Mouse (Mus musculus): ENCODE results near the gene Rem2. TPM values are rescaled to one million over a fixed set of nuclear protein-coding genes. Genes with fewer than 3 reads are reported as not detected.

Rem2 gene
- total and polyA plus RNA-seq, 3 experiments: 4.8 to 38.8 TPM; not detected in 1

GRCm38 (mm10) chr14:54482498-54482897 is 6.6 kb downstream of the Rem2 start:
- Histone ChIP-seq H3K9me3 (replicated peaks; ENCODE audit: insufficient read depth, low read length) (no peaks in the 10 kb centered on the region), H3K4me1 (ENCODE audit: control insufficient read depth in 1 of 2, insufficient read depth in 2 of 2, low read length in 2 of 2) (peaks cover 18 to 42% of the 10 kb centered on the region in 2 experiments), H3K27ac (ENCODE audit: control insufficient read depth, low read depth, low read length) (peak overlapping the region; percentile 38; the same call in 1 of the 2 replicates), H3K36me3 (ENCODE audit: control insufficient read depth in 1 of 2, insufficient read depth in 2 of 2, low read length in 2 of 2) (peaks cover 0 to 39% of the 10 kb centered on the region in 2 experiments; a peak in 2 of 4 replicates), H3K79me2 (ENCODE audit: control insufficient read depth, insufficient read depth, low read length, poor library complexity) (no peaks in the 10 kb centered on the region), H3K4me3 (ENCODE audit: control insufficient read depth in 1 of 2, insufficient read depth in 1 of 2, low read depth in 2 of 2, low read length in 2 of 2) (no peak overlapping the region), H3K9ac (ENCODE audit: control insufficient read depth, low read depth, low read length, poor library complexity, severe bottlenecking) (peak overlapping the region; percentile 51), H3K27me3 (ENCODE audit: control insufficient read depth in 1 of 2, insufficient read depth in 2 of 2, low read length in 2 of 2) (no peaks in the 10 kb centered on the region)
- DNase-seq (ENCODE audit: low read depth, low spot score): peak; percentile 92
- TF ChIP-seq HCFC1 (IDR thresholded peaks at IDR 0.05; ENCODE audit: low read depth, low read length): 0 out of 2 replicates have a peak, but pooled peaks have one; percentile 31
- peak; percentile 94 for TF ChIP-seq MAX (IDR thresholded peaks at IDR 0.05; ENCODE audit: low read length)
- no peak for TF ChIP-seq ZMIZ1 (IDR thresholded peaks at IDR 0.05; ENCODE audit: low read depth, low read length)
- peak in 1 of 2 experiments; percentile 56; a peak in 2 of 4 replicates for TF ChIP-seq POLR2A (IDR thresholded peaks at IDR 0.05; ENCODE audit: control insufficient read depth in 1 of 2, insufficient read depth in 1 of 2, low read depth in 1 of 2, low read length in 2 of 2, poor library complexity in 1 of 2)
- peak; percentile 72 to 92 (median 85) for TF ChIP-seq CTCF (IDR thresholded peaks at IDR 0.05 in 2 of 3, conservative IDR thresholded peaks at IDR 0.05 in 1 of 3; ENCODE audit: control insufficient read depth in 1 of 3, insufficient read depth in 1 of 3, low read depth in 2 of 3, low read length in 3 of 3, poor library complexity in 1 of 3, severe bottlenecking in 1 of 3)
- TF ChIP-seq GATA1 (IDR thresholded peaks at IDR 0.05; ENCODE audit: low read depth, low read length): no peak
- TF ChIP-seq BHLHE40 (IDR thresholded peaks at IDR 0.05; ENCODE audit: borderline replicate concordance, low read depth, low read length): no peak
- no peak for TF ChIP-seq TAL1 (IDR thresholded peaks at IDR 0.05; ENCODE audit: low read length)
- no peak; the same call in 1 of the 2 replicates for TF ChIP-seq RCOR1 (IDR thresholded peaks at IDR 0.05; ENCODE audit: low read depth, low read length)
- TF ChIP-seq ZKSCAN1 (IDR thresholded peaks at IDR 0.05; ENCODE audit: low read depth, low read length): no peak
- no peak for TF ChIP-seq CHD1 (IDR thresholded peaks at IDR 0.05; ENCODE audit: low read depth, low read length)
- peak; percentile 94 for TF ChIP-seq MXI1 (IDR thresholded peaks at IDR 0.05; ENCODE audit: low read depth, low read length)
- TF ChIP-seq MEF2A (IDR thresholded peaks at IDR 0.05; ENCODE audit: extremely low read depth, insufficient replicate concordance, low read depth, low read length, poor library complexity, severe bottlenecking): no peak
- TF ChIP-seq JUND (IDR thresholded peaks at IDR 0.05; ENCODE audit: low read depth, low read length): no peak
- TF ChIP-seq E2F4 (IDR thresholded peaks at IDR 0.05; ENCODE audit: borderline replicate concordance, low read depth, low read length): no peak
- no peak for TF ChIP-seq USF2 (IDR thresholded peaks at IDR 0.05; ENCODE audit: borderline replicate concordance in 1 of 2, insufficient read depth in 1 of 2, low read depth in 1 of 2, low read length in 2 of 2)
- TF ChIP-seq UBTF (IDR thresholded peaks at IDR 0.05; ENCODE audit: borderline replicate concordance, insufficient read depth, low read depth, low read length): no peak
- no peak for TF ChIP-seq MAZ (IDR thresholded peaks at IDR 0.05; ENCODE audit: low read depth, low read length)
- no peak for TF ChIP-seq ETS1 (IDR thresholded peaks at IDR 0.05; ENCODE audit: low read depth, low read length)
- no peak for TF ChIP-seq POLR2AphosphoS5 (IDR thresholded peaks at IDR 0.05; ENCODE audit: borderline replicate concordance, low read depth, low read length)
- no peak for TF ChIP-seq MYB (IDR thresholded peaks at IDR 0.05; ENCODE audit: low read depth, low read length)
- no peak for TF ChIP-seq TCF12 (IDR thresholded peaks at IDR 0.05; ENCODE audit: low read depth, low read length)
- TF ChIP-seq MAFK (IDR thresholded peaks at IDR 0.05; ENCODE audit: borderline replicate concordance, low read depth, low read length): no peak
- peak; percentile 71 for TF ChIP-seq SMC3 (IDR thresholded peaks at IDR 0.05; ENCODE audit: low read depth, low read length)
- TF ChIP-seq TBP (IDR thresholded peaks at IDR 0.05; ENCODE audit: low read depth, low read length): peak; percentile 64
- no peak; the same call in 1 of the 2 replicates for TF ChIP-seq ZC3H11A (IDR thresholded peaks at IDR 0.05; ENCODE audit: low read depth, low read length)
- TF ChIP-seq EP300 (IDR thresholded peaks at IDR 0.05; ENCODE audit: low read depth in 1 of 2, low read length in 2 of 2): peak in 1 of 2 experiments; percentile 23; a peak in 1 of 4 replicates
- no peak for TF ChIP-seq NRF1 (IDR thresholded peaks at IDR 0.05; ENCODE audit: insufficient read depth, low read depth, low read length, poor library complexity, severe bottlenecking)
- no peak; the same call in 1 of the 2 replicates for TF ChIP-seq KAT2A (conservative IDR thresholded peaks at IDR 0.05; ENCODE audit: low read depth, low read length)
- TF ChIP-seq MYC (IDR thresholded peaks at IDR 0.05; ENCODE audit: low read depth, low read length): peak; percentile 98
- no peak for TF ChIP-seq NELFE (IDR thresholded peaks at IDR 0.05; ENCODE audit: low read depth, low read length)
- peak; percentile 77 for TF ChIP-seq SIN3A (IDR thresholded peaks at IDR 0.05; ENCODE audit: low read length)
- TF ChIP-seq POLR2AphosphoS2 (IDR thresholded peaks at IDR 0.05; ENCODE audit: low read length): no peak
- no peak for TF ChIP-seq GABPA (IDR thresholded peaks at IDR 0.05; ENCODE audit: low read depth, low read length)
- peak; percentile 71; the same call in 1 of the 2 replicates for TF ChIP-seq ELF1 (IDR thresholded peaks at IDR 0.05; ENCODE audit: low read depth, low read length)
- TF ChIP-seq ZNF384 (IDR thresholded peaks at IDR 0.05; ENCODE audit: low read depth, low read length): no peak
- no peak for TF ChIP-seq CHD2 (IDR thresholded peaks at IDR 0.05; ENCODE audit: low read length)

All from MEL (cell line).